Mouse (Mus musculus): ENCODE results near the gene Lgals12. TPM values are rescaled to one million over a fixed set of nuclear protein-coding genes. Genes with fewer than 3 reads are reported as not detected.

The Lgals12 gene
- total RNA-seq, 1 experiment from 2014 or later, result 14.1 TPM

Other genes starting within 250 kb of the Lgals12 start
- 20.9 and 21.1 TPM in 2 replicates for gene Spindoc, start 224.2 kb downstream of the Lgals12 start, total RNA-seq (2021)
- gene 2700081O15Rik, start 189.6 kb downstream of the Lgals12 start, total RNA-seq (2021), result 30.7 and 33.6 TPM in 2 replicates
- gene Rtn3, start 123.9 kb downstream of the Lgals12 start, total RNA-seq (2021), result 131 TPM in 2 replicates
- 114 and 171 TPM in 2 replicates for gene Atl3, start 113.2 kb downstream of the Lgals12 start, total RNA-seq (2021)
- 29.8 and 41.6 TPM in 2 replicates for gene Pla2g16, start 49.7 kb downstream of the Lgals12 start, total RNA-seq (2021)
- not detected in 2 replicates for gene Hrasls5, start 5.3 kb upstream of the Lgals12 start, total RNA-seq (2021)
- not detected in 2 replicates for gene Slc22a19, start 104.1 kb upstream of the Lgals12 start, total RNA-seq (2021)
- gene Slc22a26, start 195.5 kb upstream of the Lgals12 start, total RNA-seq (2021), result 0.33 TPM in 1 of 2 replicates, not detected in the other

Measured in adrenal gland, postnatal 25 days (tissue).